Mouse (Mus musculus) limb, embryonic 12.5 days (tissue): ENCODE results near the gene Ccdc24. TPM values are rescaled to one million over a fixed set of nuclear protein-coding genes. Genes with fewer than 3 reads are reported as not detected.
A peak's percentile ranks its signal among the peaks of the same experiment; 100 is the strongest.

ENCODE experiments used
- ATAC-seq: fragments of 200-750 bp; cut with Nextera tagmentation; 2 replicates; pipeline ENCODE4 v1.8.0; 2017; ENCODE audit warnings: low read depth, moderate TSS enrichment; ENCODE audit not compliant: insufficient number of reproducible peaks, insufficient read depth, low FRiP score, low TSS enrichment
- H3K27ac ChIP-seq: fragments of 300-500 bp; sonication (generic); 2 replicates; pipeline ENCODE4 v1.5.1; 2016; ENCODE audit warnings: mild to moderate bottlenecking, moderate library complexity
- H3K27me3 ChIP-seq: fragments of 300-500 bp; sonication (generic); 2 replicates; pipeline ENCODE4 v1.6.1; 2016; ENCODE audit warnings: mild to moderate bottlenecking, moderate library complexity
- H3K36me3 ChIP-seq: fragments of 300-500 bp; sonication (generic); 2 replicates; pipeline ENCODE4 v1.6.1; 2016; ENCODE audit warnings: mild to moderate bottlenecking, moderate library complexity
- H3K4me1 ChIP-seq: fragments of 300-500 bp; sonication (generic); replicated peaks from 2 replicates; pipeline ENCODE4 v1.6.1; 2016
- H3K4me2 ChIP-seq: fragments of 300-500 bp; sonication (generic); 2 replicates; pipeline ENCODE4 v1.6.1; 2016; ENCODE audit warnings: mild to moderate bottlenecking, moderate library complexity
- H3K4me3 ChIP-seq: fragments of 300-500 bp; sonication (generic); replicated peaks from 2 replicates; pipeline ENCODE4 v1.5.1; 2016; ENCODE audit warnings: mild to moderate bottlenecking
- H3K9ac ChIP-seq: fragments of 300-500 bp; sonication (generic); replicated peaks from 2 replicates; pipeline ENCODE4 v1.6.1; 2016; ENCODE audit warnings: mild to moderate bottlenecking, moderate library complexity
- H3K9me3 ChIP-seq: fragments of 300-500 bp; sonication (generic); 2 replicates; pipeline ENCODE4 v1.6.1; 2016; ENCODE audit warnings: mild to moderate bottlenecking, moderate library complexity
- WGBS: fragments of 180-500 bp; shearing (Covaris S2); methylation state at CpG from one replicate; pipeline ENCODE4 v1.1.7; 2016; 5-methylcytosine and 5-hydroxymethylcytosine counted together
- polyA plus RNA-seq: library from polyadenylated mRNA; unstranded; fragments of >200 nt; fragmentation: Nextera tagmentation; extraction: Ambion mirVana; gene quantifications from 2 replicates; pipeline ENCODE4 v1.2.1, GENCODE M21; 2016

Gene Ccdc24
- polyA plus RNA-seq, 1 experiment from 2014 or later = 2.7 TPM

- H3K4me1 ChIP-seq = peaks cover 12% of the 10 kb centered on the region; the same call in 1 of the 2 replicates
- no peak overlapping the region for H3K4me3 ChIP-seq
- H3K27ac ChIP-seq = no peak overlapping the region
- no peaks in the 10 kb centered on the region for H3K9me3 ChIP-seq
- no peaks in the 10 kb centered on the region for H3K27me3 ChIP-seq
- H3K4me2 ChIP-seq = no peak overlapping the region
- no peak for ATAC-seq
- no peak overlapping the region for H3K9ac ChIP-seq
- 88% methylated on average over 5 of the region's 5 CpGs for WGBS
- peaks cover 29% of the 10 kb centered on the region for H3K36me3 ChIP-seq
Observed at GRCm38 (mm10) chr4:117840821-117841220, 31.5 kb downstream of the Ccdc24 start.

GRCm38 (mm10) chr4:117839366-117839765 is 33.0 kb downstream of the Ccdc24 start:
- H3K4me3 ChIP-seq = no peak overlapping the region
- no peak overlapping the region for H3K9ac ChIP-seq
- no peaks in the 10 kb centered on the region for H3K9me3 ChIP-seq
- peaks cover 16% of the 10 kb centered on the region; the same call in 1 of the 2 replicates for H3K36me3 ChIP-seq
- WGBS = 80% methylated on average over 6 of the region's 6 CpGs
- no peak overlapping the region for H3K4me2 ChIP-seq
- H3K4me1 ChIP-seq = peaks cover 17% of the 10 kb centered on the region
- H3K27ac ChIP-seq = no peak overlapping the region
- no peaks in the 10 kb centered on the region for H3K27me3 ChIP-seq
- ATAC-seq = no peak

- H3K27me3 ChIP-seq = no peaks in the 10 kb centered on the region
- no peak overlapping the region for H3K27ac ChIP-seq
- peaks cover 23% of the 10 kb centered on the region for H3K4me1 ChIP-seq
- no peaks in the 10 kb centered on the region for H3K9me3 ChIP-seq
- H3K36me3 ChIP-seq = 0 out of 2 replicates have a peak, but pooled peaks cover 8% of the 10 kb centered on the region
- H3K9ac ChIP-seq = no peak overlapping the region
- ATAC-seq = no peak
- H3K4me3 ChIP-seq = peak overlapping the region; percentile 5; the same call in 1 of the 2 replicates
- peak overlapping the region; percentile 8; the same call in 1 of the 2 replicates for H3K4me2 ChIP-seq
- 65% methylated on average over 4 of the region's 4 CpGs for whole genome bisulfite sequencing
Observed at GRCm38 (mm10) chr4:117837271-117837670, 35.1 kb downstream of the Ccdc24 start.

GRCm38 (mm10) chr4:117836204-117836767 is 36.1 kb downstream of the Ccdc24 start:
- Histone ChIP-seq H3K4me1 (peaks cover 17% of the 10 kb centered on the region), H3K4me3 (peak overlapping the region; percentile 87), H3K27me3 (no peaks in the 10 kb centered on the region), H3K9ac (peak overlapping the region; percentile 81), H3K27ac (peak overlapping the region; percentile 93), H3K36me3 (0 out of 2 replicates have a peak, but pooled peaks cover 8% of the 10 kb centered on the region), H3K4me2 (peak overlapping the region; percentile 74), H3K9me3 (no peaks in the 10 kb centered on the region)
- peak; percentile 87 for ATAC-seq
- WGBS = under 1% methylated on average over 44 of the region's 48 CpGs

- no peaks in the 10 kb centered on the region; the same call in 1 of the 2 replicates for H3K27me3 ChIP-seq
- H3K9me3 ChIP-seq = no peaks in the 10 kb centered on the region
- peak overlapping the region; percentile 81 for H3K9ac ChIP-seq
- H3K4me3 ChIP-seq = peak overlapping the region; percentile 87
- ATAC-seq = peak; percentile 7; the same call in 1 of the 2 replicates
- WGBS = under 1% methylated on average over 56 of the region's 60 CpGs
- peak overlapping the region; percentile 93 for H3K27ac ChIP-seq
- H3K36me3 ChIP-seq = 0 out of 2 replicates have a peak, but pooled peaks cover 3% of the 10 kb centered on the region
- peaks cover 17% of the 10 kb centered on the region for H3K4me1 ChIP-seq
- H3K4me2 ChIP-seq = peak overlapping the region; percentile 74
Observed at GRCm38 (mm10) chr4:117835531-117836111, 36.7 kb downstream of the Ccdc24 start.

- Histone ChIP-seq H3K9ac (peak overlapping the region; percentile 81), H3K27me3 (peaks cover 6% of the 10 kb centered on the region), H3K27ac (peak overlapping the region; percentile 93), H3K4me2 (peak overlapping the region; percentile 74), H3K4me3 (peak overlapping the region; percentile 87), H3K36me3 (no peaks in the 10 kb centered on the region), H3K9me3 (no peaks in the 10 kb centered on the region), H3K4me1 (peaks cover 13% of the 10 kb centered on the region)
- peak; percentile 58 for ATAC-seq
- 1% methylated on average over 34 of the region's 36 CpGs for WGBS
Observed at GRCm38 (mm10) chr4:117834845-117835530, 37.4 kb downstream of the Ccdc24 start.

DNA sequence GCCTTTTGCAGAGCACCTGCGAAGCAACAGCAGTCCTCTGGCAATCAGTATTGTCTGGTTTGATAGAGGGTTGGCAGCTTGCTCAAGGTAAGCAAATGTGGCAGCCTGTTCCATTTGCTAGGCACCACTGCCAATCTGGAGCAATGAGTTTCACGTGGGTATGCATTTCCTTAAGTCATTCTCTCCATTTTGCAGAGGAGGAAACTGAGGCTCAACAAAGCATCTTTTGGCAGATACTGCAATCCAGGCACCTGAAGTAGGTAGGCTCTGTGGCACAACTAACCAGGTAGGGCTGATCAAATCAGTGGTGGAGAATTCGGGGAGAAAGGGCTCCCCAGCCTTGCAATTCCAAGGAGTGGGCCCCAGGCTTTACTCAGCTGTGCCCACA is 37.9 kb downstream of the Ccdc24 start, which contains the start of gene Slc6a9:
TSS of gene Slc6a9 (plus strand) at position 50 of the 388 bp plus-strand sequence.
- H3K27me3 ChIP-seq = peaks cover 9% of the 10 kb centered on the region
- H3K4me3 ChIP-seq = peak within 1 kb of the TSS; percentile 87
- 26% methylated on average over 3 of the region's 3 CpGs for WGBS

DNA sequence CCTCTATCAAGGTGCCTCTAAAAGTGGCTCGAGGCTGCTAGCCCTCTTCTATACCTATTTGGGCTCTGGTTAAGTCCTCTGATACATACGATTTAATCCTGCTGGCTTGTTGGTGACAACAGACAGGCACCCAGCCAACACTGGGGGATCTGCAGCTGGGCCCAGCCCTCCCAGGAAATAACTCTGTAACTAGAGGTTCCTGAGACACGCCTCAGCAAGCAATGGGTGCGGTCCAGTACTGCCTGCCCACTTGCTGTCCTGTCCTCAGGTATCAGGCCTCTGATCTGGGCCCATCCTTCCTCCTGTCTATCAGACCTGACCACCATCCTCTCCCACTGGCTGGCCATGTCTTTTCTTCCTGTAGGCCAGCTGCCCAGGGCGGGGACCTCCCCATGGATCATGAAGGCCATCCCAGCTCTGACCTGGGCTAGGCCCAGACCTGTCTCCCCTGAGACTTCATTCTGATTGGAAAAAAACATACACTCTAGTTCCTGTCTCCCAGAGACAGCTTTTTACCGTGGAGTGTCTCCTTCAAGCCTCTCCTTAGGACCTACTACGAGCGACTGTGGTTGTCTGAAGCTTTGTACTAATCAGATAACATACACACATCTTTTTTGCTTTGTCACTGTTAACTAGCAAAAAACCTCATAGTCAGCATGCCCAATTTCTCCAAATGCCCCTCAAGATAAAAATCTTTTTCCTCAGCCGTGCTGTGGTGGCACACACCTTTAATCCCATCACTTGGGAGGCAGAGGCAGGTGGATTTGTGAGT is 40.3 kb downstream of the Ccdc24 start:
- Histone ChIP-seq H3K4me1 (peaks cover 16% of the 10 kb centered on the region), H3K36me3 (no peaks in the 10 kb centered on the region), H3K9ac (0 out of 2 replicates have a peak overlapping the region, but pooled peaks have one; percentile 3), H3K9me3 (no peaks in the 10 kb centered on the region), H3K27me3 (peaks cover 9% of the 10 kb centered on the region), H3K4me3 (no peak overlapping the region), H3K4me2 (no peak overlapping the region), H3K27ac (no peak overlapping the region)
- ATAC-seq = no peak
- WGBS = 83% methylated on average over 9 of the region's 9 CpGs

More for the DNA sequence above, 37.9 kb downstream of the Ccdc24 start, which contains the start of gene Slc6a9:
- Histone ChIP-seq H3K9ac (peak within 1 kb of the TSS; percentile 81), H3K9me3 (no peaks in the 10 kb centered on the region), H3K4me2 (peak within 1 kb of the TSS; percentile 74), H3K4me1 (peaks cover 16% of the 10 kb centered on the region), H3K27ac (peak within 1 kb of the TSS; percentile 93), H3K36me3 (no peaks in the 10 kb centered on the region)
- ATAC-seq = no peak; the same call in 1 of the 2 replicates

DNA sequence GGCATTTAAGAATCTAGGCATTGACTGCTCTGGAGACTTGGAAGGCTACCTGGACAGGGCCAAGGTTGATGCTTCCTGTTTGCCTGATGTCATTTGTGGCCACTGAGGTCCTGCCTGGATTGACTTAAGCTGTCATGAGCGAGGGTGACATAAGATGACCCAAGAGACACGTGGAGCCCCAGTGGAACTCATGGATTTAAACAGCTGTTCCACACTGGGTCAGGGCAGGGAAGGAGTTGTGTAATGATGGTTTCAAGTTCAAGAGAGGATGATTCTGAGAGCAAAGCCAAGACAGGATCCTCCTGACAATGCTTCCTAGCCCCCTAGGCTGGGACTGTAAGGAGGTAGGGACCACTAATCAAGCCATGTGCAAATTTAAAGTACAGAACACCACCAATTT is 40.9 kb downstream of the Ccdc24 start:
- Histone ChIP-seq H3K4me3 (no peak overlapping the region), H3K4me1 (peaks cover 16% of the 10 kb centered on the region), H3K27me3 (peaks cover 9% of the 10 kb centered on the region), H3K9me3 (no peaks in the 10 kb centered on the region), H3K36me3 (no peaks in the 10 kb centered on the region), H3K9ac (no peak overlapping the region), H3K27ac (no peak overlapping the region), H3K4me2 (no peak overlapping the region)
- 70% methylated on average over 2 of the region's 2 CpGs for WGBS
- no peak for ATAC-seq

GRCm38 (mm10) chr4:117830801-117831200 is 41.6 kb downstream of the Ccdc24 start:
- H3K4me1 ChIP-seq = peaks cover 16% of the 10 kb centered on the region
- H3K9me3 ChIP-seq = no peaks in the 10 kb centered on the region
- no peak overlapping the region for H3K4me2 ChIP-seq
- H3K27ac ChIP-seq = no peak overlapping the region
- no peak overlapping the region for H3K9ac ChIP-seq
- 87% methylated on average over 9 of the region's 9 CpGs for WGBS
- no peak overlapping the region for H3K4me3 ChIP-seq
- peaks cover 9% of the 10 kb centered on the region for H3K27me3 ChIP-seq
- ATAC-seq = no peak
- H3K36me3 ChIP-seq = no peaks in the 10 kb centered on the region
